Mouse (Mus musculus): ENCODE measurements around the gene 4930523C07Rik.

GRCm38 (mm10) chr1:160047481-160047931 lies 3.3 kb downstream of the 4930523C07Rik start:
- no peak for TF ChIP-seq MYOG (IDR thresholded peaks at IDR 0.05; ENCODE audit: control insufficient read depth, extremely low read depth, insufficient read length)
- no peak for TF ChIP-seq MAX (IDR thresholded peaks at IDR 0.05)
- TF ChIP-seq CTCF (IDR thresholded peaks at IDR 0.05; ENCODE audit: control insufficient read depth, insufficient read depth, insufficient read length), result no peak
- TF ChIP-seq USF1 (IDR thresholded peaks at IDR 0.05; ENCODE audit: low read depth), result no peak
- no peak for TF ChIP-seq CEBPB (IDR thresholded peaks at IDR 0.05; ENCODE audit: low read depth)
- TF ChIP-seq FOSL1 (IDR thresholded peaks at IDR 0.05; ENCODE audit: insufficient read depth, low read length, poor library complexity, severe bottlenecking), result no peak

All from C2C12 (cell line).